Mouse (Mus musculus) 416B (cell line): ENCODE measurements around the gene Csmd2.

ENCODE experiments used
- DNase-seq: peaks from one replicate; pipeline ENCODE4 v3.0.0; 2011; ENCODE audit warnings: low read depth

The Csmd2 gene

DNA sequence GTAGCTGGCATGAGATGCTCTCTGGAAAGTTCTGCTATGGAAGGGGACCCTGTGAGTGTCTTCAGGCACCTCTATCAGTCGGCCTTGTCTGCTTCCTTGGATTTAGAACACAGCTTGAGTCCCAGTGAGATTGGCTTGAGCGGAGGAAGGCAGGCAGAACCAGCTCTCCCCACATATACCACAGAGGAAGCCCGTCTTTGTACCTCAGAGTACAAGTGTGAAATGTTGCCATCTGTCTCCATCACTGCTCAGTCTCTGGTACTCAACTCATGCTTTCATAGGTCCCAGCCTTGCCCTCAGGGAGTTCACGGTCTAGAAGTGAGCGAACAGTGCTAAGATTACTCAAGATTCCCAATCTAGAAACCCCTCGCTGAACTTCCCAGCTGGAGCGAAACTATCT is 352.8 kb downstream of the Csmd2 start:
- no peak for DNase-seq

DNA sequence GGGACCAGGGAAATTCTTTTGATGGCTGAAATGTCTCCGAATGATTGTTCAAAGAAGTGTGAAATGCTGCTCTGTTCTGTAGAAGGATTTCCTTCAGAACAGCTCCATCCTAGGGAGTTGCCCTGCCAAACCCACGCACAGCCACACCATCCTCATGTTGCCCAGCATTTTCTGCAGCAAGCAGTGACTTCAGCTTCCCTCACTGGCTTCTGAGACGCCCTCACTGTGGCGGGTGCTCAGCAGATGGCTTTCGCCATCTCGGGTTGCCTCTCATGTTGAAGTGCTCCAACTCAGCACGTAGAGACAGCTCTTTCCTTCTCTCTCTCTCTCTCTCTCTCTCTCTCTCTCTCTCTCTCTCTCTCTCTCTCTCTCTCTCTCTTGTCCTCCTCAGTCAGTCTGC is 353.7 kb downstream of the Csmd2 start:
- DNase-seq = no peak

DNA sequence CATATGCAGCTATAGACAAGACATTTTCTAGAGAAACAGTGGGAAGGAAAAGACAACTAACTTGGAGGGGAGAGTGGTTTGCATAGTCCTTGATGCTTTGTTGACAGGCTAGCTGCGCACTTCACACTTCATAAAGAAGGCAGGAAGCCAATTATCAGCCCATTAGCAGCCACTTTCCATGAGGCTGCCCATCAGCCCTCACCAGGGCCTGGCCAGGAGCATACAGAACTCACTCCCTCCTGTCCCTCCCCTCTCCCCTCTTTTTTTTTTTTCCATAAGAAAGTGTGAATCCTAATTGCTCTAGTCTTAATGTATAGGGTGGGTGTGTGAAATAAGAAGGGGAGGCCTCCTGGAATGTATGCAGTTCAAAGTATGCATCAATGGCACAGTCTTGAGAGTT is 354.6 kb downstream of the Csmd2 start:
- no peak for DNase-seq

DNA sequence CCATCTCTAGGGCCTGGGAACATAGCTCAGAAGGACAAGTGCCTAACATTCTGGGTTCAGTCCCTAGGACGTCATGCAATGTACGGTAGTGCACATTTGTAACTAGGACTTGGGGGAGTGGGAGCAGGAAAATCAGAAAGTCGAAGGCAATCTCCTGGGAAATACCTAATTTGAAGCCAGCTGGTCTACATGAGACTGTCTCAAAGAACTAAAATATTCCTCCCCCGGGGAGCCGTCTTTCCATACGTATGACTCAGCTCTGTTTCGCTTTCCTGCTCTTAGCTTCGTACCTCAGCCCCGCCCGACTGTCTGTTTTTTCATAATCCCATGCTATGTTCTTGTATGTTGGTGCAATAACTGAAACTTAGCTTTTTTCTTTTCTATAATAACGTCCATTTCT is 371.1 kb downstream of the Csmd2 start:
- no peak for DNase-seq

DNA sequence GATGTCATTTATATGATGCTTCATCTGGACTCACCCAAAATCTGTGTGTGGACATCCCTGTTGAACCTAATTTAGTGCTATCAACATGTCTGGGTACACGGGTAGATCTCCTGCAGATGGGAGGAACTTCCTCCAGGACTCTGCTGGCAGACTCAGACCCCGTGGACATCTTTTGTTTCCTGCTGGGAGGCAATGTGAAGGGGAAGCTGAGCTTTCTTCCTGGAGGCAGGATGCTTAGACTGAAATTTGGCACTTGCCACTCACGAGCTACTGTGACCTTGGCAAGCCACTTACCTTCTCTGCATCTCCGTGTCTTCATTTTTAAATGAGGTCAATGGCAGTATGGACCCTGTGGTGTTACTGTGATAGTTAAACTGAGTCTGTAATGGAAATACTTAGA is 378.2 kb downstream of the Csmd2 start:
- no peak for DNase-seq

DNA sequence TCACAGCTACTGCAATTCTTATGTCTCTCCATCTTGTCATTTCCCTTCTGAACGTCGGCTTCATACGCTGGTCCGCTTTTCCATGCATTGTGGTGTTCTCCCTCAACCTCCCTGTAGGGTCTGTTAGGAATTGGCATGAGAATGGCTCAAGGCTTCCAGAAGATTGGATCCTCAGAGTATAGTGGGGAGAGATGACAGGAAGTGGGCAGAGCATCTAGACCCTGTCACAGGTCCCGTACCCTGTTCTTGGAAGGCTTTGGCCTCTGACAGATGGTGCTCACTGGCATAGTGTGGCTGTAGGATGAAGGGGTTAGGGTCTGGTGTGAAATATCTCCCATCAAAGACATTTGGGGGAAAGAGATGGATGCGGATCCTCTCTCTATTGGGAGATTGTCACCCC is 380.4 kb downstream of the Csmd2 start:
- DNase-seq = no peak

DNA sequence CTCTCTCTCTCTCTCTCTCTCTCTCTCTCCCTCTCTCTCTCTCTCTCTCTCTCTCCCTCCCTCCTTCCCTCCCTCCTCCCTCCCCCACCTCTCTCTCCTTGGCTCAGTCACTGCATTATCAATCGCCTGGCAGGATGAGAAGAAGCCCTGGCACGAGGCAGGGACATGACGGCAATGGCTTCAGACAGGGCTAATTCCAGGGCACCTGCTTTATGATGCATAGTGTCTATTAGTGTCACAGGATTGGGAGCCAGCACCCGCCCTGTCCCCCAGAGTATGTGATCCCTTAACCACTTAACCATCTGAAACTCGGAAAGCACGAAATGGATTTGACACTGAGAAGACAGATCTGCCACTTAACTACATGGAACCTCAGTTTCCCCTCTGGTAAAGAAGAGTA is 384.1 kb downstream of the Csmd2 start:
- DNase-seq = no peak

DNA sequence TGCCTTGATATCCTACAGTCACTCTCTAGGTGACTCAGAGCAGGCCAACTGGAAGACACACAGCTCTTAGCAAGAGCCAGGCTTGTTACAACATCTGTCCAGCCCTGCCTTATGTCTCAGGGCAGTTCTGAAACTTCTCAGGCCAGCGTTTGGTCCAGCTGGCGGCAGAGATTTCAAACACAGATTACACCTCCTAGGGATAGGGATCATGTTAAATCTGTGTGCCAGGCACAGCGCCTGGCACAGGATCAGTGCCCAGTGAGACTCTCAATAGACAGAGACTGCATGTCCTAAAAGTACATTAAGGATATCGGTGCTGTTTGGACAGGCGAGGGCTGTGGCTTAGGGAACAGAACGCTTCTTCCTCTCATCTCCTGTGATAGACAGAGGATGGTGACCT is 385.5 kb downstream of the Csmd2 start:
- DNase-seq = no peak

DNA sequence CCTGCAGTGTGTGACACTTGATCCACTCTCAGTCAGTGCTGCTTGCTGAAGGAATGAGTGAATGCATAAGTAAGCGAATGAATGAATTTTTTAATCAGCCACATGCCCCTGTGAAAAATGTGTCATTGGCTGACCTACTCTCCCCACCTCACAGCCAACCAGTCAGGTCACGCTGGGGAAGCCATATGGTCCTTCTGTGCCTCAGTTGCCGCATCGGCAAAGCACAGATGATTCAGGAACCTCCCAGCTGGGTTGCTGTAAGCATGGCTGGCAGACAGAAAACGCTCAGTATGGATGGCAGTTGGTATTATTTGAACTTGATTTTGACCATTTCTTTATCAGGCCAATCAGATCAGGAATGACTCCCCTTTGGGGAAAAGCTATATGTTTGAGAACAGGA is 386.4 kb downstream of the Csmd2 start:
- no peak for DNase-seq

DNA sequence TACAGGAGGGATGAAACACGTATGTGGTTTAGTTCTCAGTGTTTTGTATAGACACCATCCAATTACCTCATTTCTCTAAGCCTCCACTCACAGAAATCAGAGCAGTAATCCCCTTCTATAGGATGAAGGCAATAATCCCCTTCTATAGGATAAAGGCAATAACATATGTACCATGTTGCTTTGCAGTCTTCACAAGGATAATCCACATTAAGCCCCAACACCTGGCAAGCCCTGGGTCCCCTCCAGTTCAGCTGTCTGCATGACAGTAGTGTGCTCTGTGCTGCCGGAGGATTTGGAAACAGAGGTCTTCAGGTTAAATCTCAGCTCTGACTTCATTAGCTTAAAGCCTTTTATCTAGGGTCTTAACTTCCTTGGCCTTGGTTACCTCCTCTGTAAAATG is 391.3 kb downstream of the Csmd2 start:
- DNase-seq = no peak

DNA sequence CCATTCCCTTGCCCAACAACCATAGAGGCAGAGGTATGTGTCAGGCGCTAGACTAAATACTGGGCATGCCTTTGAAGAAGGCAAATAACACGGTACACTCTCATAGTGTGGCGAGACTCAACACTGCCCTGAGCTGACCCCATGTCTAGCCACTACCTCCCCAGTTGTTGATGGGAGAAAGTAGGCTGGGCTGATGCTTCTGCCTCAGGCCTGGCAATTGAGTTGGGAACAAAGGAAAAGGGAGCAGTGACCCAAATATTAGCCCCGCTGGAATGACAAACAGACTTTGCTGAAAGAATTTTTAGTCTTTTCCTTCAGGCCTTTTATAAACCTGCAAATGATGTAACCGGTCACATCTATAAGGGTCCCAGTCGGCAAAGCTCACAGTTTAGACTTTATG is 393.7 kb downstream of the Csmd2 start:
- DNase-seq = no peak

DNA sequence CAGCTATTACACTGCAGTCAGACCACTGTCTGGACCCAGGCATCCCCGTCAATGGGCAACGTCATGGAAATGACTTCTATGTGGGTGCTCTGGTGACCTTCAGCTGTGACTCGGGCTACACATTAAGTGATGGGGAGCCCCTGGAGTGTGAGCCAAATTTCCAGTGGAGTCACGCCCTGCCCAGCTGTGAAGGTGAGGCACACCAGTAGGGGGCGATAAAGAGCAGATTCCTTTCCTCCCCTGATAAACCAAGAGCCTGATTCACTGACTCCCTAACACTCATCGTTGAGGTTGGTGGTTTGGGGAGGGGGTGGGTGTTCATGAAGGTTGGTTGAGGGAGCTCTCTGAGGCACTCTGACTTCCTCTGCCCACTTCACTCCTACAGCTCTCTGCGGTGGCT is 396.1 kb downstream of the Csmd2 start:
- DNase-seq = no peak

DNA sequence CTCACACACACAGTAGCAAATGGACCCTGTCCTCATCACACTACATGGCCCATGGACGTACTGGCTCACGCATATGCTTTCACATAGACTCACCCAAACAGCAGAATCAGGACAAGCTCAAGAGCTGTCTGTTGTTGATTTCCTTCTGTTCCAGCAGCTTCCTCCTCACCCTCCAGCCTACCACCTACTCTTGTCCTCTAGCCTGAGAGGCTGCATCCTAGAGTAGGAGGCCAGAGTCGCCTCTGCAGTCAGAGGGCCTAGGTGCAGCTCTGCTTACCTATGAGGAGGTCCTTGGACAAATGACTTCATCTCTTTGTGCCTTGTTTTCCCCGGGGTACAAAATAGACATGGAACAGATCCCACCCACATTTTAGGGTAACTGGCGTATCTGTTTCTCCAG is 403.8 kb downstream of the Csmd2 start:
- no peak for DNase-seq

DNA sequence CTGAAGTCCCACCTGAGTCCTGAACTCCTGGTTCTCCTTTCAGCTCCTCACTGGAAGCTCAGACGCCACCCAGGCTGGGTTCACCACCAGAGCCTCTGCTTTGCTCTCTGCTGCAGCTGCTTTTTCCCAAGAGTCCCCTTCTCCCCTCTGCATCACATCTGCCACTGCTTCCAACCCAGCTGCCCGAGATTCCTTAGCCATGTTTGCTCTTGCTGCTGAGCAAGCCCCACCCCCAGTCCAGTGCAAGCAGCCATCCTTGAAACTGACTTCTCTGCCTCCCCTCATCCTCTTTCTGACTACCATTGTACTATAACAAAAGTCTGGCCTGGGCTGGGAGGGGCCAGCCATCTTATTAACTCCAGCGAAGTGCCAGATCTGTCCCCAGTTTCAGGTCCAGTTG is 404.6 kb downstream of the Csmd2 start:
- DNase-seq = no peak

DNA sequence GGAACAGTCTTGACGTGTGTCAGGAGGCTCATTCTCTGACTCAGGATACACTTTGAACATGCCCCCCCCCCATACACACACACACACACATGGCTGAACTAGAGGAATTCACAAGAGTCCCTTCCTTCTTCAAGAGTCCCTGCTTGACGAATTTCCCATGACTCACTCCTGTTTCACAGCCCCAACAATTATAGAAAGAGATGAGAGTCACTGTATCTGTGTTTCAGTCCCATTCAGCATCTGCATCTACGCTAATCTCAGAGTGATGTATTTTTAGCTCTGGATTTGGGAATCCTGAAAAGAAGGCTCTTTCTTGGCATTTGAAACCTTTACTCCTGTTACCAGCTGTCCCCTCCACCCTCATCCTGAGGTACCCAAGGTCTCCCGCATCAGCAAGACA is 406.2 kb downstream of the Csmd2 start:
- no peak for DNase-seq

DNA sequence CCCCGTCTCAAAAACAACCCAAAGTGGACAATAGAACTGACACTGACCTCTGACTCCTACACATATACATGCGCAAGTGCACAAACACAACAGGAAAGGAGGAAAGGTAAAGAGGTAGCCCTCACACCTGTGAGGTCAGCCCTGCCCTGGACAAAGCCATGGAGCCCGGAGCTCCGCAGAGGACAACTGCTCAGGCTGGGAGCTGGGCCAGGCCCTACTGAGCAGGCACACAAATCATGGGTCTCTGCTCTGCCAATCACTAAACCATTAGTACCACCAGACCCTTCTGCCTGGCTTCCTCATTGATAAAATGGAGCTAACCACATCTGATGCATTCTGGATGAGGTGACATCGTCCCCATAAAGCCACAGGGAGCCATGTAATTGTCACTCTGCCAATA is 409.0 kb downstream of the Csmd2 start:
- no peak for DNase-seq

DNA sequence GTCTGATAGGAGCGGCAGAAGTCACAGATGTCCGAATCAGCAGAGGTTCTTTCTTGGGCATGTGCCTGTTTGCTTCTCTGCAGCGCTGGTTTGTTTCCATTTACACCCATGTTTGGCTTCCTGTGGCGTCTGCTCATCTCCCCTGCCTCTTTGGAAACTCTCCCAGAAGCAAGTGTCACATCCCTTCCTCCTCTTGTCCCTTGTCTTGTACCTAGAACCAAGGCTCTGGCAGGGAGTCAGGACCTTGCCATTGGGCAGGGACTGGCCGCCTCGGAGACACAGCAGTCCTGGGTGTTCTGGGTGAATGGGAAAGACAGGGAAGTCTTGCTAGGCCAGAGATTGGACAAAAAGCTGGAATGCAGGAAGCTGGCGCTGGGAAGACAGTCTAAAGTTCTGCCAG is 410.1 kb downstream of the Csmd2 start:
- DNase-seq = no peak

DNA sequence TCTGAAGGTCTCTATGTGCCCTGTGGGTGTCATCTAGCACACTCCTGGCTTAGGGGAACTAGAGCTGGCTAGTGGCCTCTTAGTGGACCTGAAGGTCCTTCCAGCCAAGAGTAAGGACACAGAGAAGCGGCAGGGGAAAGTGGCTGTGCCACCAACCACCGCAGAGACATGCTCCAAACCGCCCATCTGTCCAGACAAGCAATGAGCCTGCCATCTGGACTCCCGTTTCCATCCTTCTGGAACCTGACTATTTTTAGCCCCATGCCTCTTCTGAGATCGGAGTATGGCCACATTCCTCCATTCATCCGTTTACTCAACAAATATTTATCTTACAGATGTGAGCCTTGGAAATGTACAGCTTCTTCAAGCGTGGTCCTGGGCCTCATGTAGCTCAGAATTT is 411.3 kb downstream of the Csmd2 start:
- DNase-seq = no peak

DNA sequence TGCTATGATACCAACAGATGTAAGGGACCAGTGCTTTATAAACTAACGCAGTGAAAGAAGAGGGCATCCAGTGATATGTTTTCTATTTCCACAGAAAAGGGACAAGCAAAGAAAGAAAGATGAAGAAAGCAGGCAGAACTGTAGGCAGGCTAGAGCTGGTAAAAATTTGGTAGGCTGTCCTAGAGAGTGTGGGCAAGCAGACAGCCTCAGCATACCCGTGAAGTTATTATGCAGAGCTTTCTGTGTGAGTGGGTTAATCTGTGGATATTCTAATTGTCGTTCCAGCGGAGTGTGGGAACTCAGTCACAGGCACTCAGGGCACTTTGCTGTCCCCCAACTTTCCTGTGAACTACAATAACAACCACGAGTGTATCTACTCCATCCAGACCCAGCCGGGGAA is 412.4 kb downstream of the Csmd2 start:
- no peak for DNase-seq

DNA sequence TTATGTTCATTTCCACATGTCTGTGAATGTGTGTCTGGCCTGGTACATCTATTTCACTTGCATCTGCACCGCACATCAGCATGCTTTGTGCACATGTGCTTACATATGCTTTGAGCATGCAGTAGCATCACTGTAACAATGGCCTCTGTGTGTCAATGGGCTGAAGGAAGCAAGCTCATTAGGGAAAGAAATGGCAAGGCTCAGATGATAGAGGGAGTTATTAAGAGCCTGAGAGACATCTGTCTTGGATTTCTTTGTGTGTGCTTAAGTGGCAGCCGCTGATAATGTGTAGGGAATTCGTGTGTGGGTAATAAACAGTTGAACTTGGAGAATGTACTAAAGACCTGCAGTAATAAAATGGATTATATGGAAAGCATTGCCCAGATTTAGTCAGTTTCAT is 413.9 kb downstream of the Csmd2 start:
- DNase-seq = no peak

DNA sequence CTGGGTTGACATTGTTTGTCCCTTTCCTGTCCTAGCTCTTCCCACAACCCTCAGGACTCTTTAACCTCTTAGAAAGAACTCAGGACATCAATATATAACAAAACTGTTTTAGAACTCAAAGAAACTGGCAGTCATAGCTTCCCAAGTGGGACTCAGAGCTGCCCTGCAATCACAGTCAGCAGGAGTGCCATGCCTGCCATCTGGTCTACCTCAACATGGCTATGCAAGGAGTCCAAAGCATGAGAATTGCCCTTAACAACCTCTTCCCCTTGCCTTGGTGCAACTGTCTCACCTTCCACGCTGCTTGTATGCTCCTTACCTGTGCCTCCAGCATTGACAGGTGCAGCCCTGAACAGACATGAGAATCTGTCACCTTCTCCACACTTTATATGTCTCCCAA is 415.0 kb downstream of the Csmd2 start:
- DNase-seq = no peak

DNA sequence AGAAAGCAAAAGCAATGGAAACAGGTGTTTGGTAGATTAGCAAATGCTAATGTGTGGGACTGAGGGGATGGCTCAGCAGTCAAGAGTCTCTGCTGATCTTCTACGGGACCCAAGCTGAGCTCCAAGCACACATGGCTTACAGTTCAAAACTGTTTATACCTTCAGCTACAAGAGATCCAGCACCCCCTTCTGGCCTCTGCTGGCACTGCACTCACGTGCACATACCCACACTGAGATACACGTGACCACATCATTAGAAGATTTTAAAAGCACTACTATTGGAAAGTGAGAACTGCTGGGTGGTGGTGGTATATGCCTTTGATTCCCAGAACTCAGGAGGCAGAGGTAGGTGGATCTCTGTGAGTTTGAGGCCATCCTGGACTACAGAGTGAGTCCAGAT is 417.9 kb downstream of the Csmd2 start:
- no peak for DNase-seq

DNA sequence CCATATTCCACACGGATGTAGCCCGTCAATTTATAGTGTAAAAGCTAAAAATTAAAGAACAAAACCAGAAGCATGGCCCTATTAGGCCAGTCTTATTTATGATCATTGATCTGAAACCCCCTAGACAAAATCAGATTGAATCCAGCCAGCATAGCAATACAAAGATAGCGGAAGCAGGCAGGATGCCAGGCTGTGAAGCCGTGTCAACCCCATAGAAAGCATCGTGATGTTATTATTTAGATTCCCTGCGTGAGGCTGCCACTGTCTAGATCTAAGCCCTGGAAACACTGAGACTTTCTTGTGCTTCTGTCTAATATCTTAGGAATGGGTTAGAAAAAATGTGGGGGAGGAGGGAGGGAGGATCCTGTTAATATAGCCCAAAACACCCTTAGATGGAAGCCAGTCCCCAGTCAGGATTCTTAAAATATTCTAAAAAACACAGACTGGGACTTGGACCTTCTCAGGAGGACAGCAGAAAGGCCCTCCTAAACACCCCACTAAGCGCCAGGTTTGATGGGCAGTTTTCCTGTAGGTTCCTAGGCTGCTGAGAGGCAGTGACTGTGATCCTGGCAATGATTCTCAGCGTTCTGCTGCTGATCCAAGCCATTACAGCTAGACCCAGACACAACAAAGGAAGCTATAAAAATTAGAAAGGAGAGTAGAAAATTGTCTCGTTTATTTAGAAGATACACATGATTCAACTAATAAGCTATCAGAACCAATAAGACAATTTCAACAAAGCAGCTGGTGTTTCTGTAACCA is 419.6 kb downstream of the Csmd2 start:
- DNase-seq = no peak

DNA sequence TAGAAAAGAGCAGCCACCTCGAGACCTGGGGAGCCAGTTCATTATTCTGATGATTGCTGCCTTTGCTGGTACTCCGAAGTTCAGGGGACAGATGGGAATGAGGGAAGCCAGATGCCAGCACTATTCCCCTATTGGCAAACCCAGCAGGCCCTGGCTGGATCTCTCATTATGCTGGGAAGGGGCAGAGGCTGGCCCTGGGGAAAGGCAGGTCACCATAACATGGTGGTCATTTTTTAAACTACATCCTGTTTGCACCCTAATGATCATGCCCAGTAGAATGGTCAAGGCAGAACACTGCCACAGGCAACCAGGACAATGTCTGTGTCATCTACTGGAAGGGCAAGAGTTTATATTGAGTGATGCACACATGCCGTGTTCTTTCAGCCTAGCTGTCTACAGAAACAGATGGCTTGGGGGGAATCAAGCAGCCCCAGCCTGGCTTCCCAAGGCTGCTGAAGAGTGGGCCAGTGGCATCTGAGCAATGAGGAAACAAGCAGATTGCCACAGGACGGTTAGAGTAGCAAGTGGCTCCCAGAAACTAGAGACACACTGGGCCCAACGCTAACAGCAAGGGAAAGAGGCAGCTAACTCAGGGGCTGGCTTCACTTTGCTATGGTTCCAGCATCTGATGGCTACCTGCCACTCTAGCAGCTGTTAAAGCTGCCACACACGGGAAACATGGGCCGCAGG is 424.4 kb downstream of the Csmd2 start:
- no peak for DNase-seq
